Mouse (Mus musculus) embryonic stem cell, embryonic (primary cell): ENCODE results near the gene Gzmm.

Source experiments
- CTCF ChIA-PET, 4 experiments: fragments of 300-600 bp in 2 of 4; fragments of 350-600 bp in 2 of 4; sonication (Branson Sonifier 250); formaldehyde crosslinking; loops; one replicate each; lab custom pipeline; 2022; ENCODE audit warnings: inconsistent platforms in 2 of 4; lab: Charles Lee
- POLR2A ChIA-PET, 4 experiments: fragments of 300-600 bp in 2 of 4; fragments of 350-600 bp in 2 of 4; sonication (Branson Sonifier 250); formaldehyde crosslinking; loops; one replicate each; lab custom pipeline; 2022; ENCODE audit warnings: antibody characterized with exemption in 4 of 4, inconsistent platforms in 1 of 4; lab: Charles Lee

Gene Gzmm

DNA sequence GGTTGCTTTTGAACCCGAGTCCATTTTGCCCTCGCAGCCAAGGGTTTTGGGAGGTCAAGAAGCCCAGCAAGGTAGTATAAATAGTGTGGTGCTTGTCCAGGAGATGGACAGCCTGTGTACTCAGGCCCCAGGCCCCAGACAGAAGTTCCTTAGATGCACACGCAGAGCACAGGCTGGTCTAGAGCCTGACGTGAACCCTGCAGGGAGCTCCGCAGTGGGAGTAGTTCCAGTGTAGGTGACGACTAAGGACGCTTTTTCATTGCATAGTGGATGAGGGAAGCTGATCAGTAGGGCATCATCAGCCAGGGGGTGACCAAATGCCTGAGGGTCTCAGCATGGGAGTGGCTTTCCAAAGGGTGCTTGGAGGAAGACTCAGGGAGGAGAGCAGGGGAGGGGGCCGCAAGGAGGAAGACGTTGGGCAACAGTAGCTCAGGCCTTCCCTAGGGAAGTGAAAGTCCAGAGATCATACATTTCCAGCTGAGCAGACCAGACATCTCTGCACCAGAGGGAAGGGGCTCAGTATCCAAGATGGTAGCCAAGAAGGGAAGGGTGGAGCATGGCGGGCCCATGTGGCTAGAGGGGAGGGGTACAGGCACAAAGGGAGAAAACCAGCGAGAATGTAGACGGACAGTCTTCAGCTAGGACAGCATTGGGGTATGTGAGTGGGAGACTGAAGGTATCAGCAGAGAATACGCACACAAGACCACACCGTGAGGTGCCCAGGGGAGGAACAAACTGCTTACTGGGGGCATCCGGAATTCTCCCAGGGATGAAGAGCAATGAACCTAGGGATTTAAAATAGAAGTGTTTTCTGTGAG lies 18.5 kb upstream of the Gzmm start:
- ChIA-PET POLR2A (interaction anchor here (0.5 to 18.2 kb wide), 42 partner anchors 8 to 699 kb away, joined by 3 to 367 read pairs (median 4); partner anchors contain the start of genes Cdc34 (in 3 of the 4), Bsg (in 2 of the 4), C2cd4c (in 2 of the 4) and Gzmm (in 2 of the 4)), CTCF (interaction anchor here in 3 of 4 experiments (0.6 to 3.1 kb wide), 10 partner anchors 9 to 1291 kb away, joined by 3 to 14 read pairs (median 4); partner anchors contain the start of genes Cdc34 (in 1 of the 3) and Wdr18 (in 1 of the 3))

- ChIA-PET POLR2A (interaction anchor here (0.5 to 18.2 kb wide), 51 partner anchors 9 to 1932 kb away, joined by 3 to 367 read pairs (median 4); partner anchors contain the start of genes Bsg (in 3 of the 4), Cdc34 (in 3 of the 4), C2cd4c (in 2 of the 4) and Gzmm (in 2 of the 4)), CTCF (interaction anchor here (0.6 to 3.1 kb wide), 24 partner anchors 7 to 1466 kb away, joined by 3 to 23 read pairs (median 5); partner anchors contain the start of genes Madcam1 (in 2 of the 4), Bsg (in 1 of the 4), C2cd4c (in 1 of the 4) and Cdc34 (in 1 of the 4))
These were observed 17.3 kb upstream of the Gzmm start for GRCm38 (mm10) chr10:79671396-79672087.

DNA sequence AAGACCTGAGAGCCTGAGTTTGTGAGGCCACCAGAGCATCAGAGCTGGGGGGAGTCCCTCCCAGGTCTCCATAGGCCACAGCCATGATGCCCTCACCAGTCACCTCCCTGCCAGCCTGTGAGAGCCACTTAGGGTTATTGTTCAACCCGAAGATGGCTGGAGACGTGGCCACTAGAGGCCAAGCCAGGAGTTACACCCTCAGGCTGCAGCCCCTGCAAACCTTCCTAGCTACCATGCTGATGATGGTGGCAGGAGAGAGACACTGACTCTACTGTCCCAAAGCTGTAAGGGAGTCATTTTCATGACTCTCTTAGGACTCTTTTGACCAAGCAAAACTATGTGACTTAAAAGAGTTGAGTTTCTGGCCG lies 16.7 kb upstream of the Gzmm start:
- ChIA-PET CTCF (interaction anchor here in 3 of 4 experiments (0.6 to 2.6 kb wide), 21 partner anchors 7 to 163 kb away, joined by 3 to 23 read pairs (median 5); partner anchors contain the start of genes Madcam1 (in 2 of the 3), Bsg (in 1 of the 3), C2cd4c (in 1 of the 3) and Cdc34 (in 1 of the 3)), POLR2A (interaction anchor here in 3 of 4 experiments (0.6 to 18.2 kb wide), 40 partner anchors 8 to 482 kb away, joined by 3 to 367 read pairs (median 4); partner anchors contain the start of genes Bsg (in 3 of the 3), Cdc34 (in 3 of the 3), Gzmm (in 2 of the 3) and C2cd4c (in 1 of the 3))

DNA sequence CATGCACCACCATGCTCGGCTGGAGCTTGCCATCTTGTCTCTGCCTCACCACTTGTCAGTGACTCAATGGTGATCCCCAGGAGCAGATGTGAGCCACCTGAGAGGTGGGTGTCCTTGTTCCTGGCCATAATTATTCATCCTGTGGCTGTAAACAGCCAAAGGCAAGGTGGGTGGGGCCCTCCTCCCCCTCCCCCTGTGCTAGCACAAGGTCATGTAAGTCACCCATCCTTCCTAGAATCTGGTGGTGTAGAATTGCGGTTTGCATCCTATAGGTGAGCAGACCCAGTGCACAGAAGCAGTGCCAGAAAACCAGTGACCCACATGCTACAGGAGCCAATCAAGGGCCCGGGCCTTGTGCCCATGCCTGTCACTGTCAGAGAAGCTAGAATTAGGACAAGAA lies 15.8 kb upstream of the Gzmm start:
- POLR2A ChIA-PET: interaction anchor here (0.5 to 18.2 kb wide), 31 partner anchors 8 to 1593 kb away, joined by 3 to 367 read pairs (median 4); partner anchors contain the start of genes Bsg (in 3 of the 4), Cdc34 (in 3 of the 4), C2cd4c (in 2 of the 4) and Gzmm (in 2 of the 4)
- CTCF ChIA-PET: interaction anchor here in 3 of 4 experiments (0.6 to 2.6 kb wide), 22 partner anchors 8 to 572 kb away, joined by 3 to 23 read pairs (median 5); partner anchors contain the start of genes Madcam1 (in 3 of the 3), Bsg (in 1 of the 3), C2cd4c (in 1 of the 3) and Cdc34 (in 1 of the 3)

DNA sequence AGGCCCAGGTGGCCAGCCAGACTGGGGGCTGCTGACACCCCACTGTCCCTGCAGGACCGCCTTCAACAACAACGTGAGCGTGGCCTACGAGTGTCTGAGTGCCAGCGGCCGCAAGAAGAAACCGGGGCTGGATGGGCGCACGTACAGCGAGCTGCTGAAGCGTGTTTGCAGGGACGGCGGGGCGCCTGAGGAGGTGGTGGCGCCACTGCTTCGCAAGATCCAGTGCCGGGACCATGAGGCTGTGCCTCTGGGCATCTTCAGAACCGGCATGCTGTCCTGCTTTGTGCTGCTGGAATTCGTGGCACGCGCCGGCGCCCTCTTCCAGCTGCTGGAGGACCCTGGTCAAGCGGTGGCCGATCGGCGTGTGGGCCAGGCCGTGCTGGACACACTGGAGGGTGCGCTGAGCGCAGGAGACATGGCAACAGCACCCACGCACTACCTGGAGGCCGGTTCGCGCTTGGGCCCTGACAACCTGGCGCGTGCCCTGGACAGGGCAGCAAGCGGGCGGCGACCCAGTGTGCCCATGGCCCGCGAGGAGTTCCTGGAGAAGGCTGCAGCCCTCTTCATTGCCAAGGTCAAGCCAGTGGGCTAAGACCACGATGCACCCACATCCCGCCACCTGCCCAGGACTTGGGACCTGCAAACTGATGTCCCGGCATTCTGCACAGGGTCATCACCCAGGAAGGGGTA lies 13.3 kb upstream of the Gzmm start:
- ChIA-PET CTCF (interaction anchor here in 2 of 4 experiments (0.6 to 1.7 kb wide), 4 partner anchors 14 to 116 kb away, joined by 3 to 7 read pairs (median 4); no protein-coding TSS in a partner anchor), POLR2A (interaction anchor here (0.6 to 18.2 kb wide), 16 partner anchors 8 to 1407 kb away, joined by 3 to 367 read pairs (median 5); partner anchors contain the start of genes Madcam1 (in 2 of the 4), Bsg (in 1 of the 4), C2cd4c (in 1 of the 4) and Cdc34 (in 1 of the 4))

DNA sequence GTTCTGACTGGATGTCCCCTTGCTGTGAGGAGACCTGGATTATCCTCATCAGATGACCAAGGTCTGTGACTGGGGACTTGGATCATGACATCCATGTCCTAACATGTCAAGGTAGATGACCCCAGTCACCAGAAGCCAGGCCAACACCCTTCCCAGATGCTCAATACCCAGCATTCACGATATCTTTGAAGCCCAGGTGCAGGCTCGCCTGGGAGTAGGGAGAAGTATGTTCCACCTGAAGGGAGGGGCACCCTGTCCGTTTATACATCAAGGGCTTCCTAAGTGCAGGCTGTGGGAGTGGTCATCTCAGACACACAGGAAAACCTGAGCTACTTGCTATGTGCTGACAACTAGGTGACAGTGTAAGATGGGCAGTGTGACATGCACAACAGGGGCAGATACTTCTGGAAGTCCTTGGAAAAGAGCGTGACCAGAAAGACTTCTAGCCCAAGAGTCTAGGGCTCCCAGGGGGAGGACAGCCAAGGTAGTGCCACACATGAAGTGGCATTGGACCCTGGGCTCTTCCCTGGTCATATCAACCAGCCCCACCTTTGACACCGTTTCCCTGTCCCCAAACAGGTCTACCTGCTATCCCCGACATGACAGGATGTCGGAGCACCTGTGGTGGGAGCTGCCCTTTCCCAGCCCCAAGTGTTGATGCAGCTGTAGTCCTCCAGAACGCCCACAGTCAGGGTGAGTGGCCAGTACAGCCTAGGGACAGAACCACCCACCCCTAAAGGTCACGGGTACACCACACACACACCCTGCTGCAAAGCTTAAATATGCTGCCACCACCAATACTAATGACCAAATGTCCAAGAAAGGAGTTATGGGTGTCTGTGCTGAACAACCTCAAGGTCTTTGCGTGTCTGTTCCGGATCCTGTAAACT lies 8.0 kb upstream of the Gzmm start:
- CTCF ChIA-PET: interaction anchor here in 3 of 4 experiments (0.6 to 4.6 kb wide), 13 partner anchors 8 to 99 kb away, joined by 3 to 57 read pairs (median 5); partner anchors contain the start of genes Bsg (in 1 of the 3), Madcam1 (in 1 of the 3) and Tpgs1 (in 1 of the 3)

DNA sequence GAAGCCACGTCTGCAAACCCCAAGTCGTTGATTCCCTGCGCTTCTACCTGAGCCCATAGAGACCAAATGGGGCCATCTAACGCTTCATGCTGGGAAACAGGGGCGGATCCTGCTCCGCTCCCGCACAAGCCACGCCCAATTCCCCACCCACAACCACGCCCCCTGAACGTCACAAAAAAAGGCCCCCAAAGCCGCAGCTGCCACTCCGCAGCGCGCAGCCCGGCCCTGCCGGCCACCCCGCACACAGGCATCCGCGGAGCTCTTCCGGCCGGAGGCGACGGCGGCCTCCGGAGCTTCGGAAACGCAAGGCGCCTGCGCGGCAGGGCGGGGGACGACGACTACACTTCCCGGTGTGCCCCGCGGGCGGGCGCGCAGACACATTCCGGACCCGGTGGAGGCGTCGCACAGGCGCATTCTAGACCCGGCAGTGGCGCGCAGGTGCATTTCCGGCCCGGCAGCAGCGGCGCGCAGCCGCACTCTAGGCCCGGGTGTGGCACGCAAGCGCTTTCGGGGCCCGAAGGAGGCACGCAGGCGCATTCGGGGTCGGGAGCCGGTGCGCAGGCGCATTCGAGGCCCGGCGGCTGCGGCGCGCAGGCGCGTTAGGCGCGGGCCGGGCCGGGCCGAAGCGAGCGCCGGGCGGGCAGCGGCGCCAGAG lies 7.1 kb upstream of the Gzmm start, which contains the start of gene Cdc34:
Cdc34 (plus strand) TSS at position 605 of the 655 bp plus-strand sequence.
- ChIA-PET CTCF (interaction anchor here in 3 of 4 experiments (0.6 to 4.6 kb wide), 17 partner anchors 9 to 1019 kb away, joined by 3 to 57 read pairs (median 5); partner anchors contain the start of genes Madcam1 (in 2 of the 3), Bsg (in 1 of the 3) and Tpgs1 (in 1 of the 3)), POLR2A (interaction anchor here (0.5 to 19.9 kb wide), 56 partner anchors 8 to 1257 kb away, joined by 3 to 367 read pairs (median 4); partner anchors contain the start of genes Bsg (in 3 of the 4), C2cd4c (in 3 of the 4), Tpgs1 (in 3 of the 4) and Madcam1 (in 2 of the 4))

More for the DNA sequence above, 8.0 kb upstream of the Gzmm start:
- POLR2A ChIA-PET: interaction anchor here (0.6 to 19.9 kb wide), 49 partner anchors 9 to 1256 kb away, joined by 3 to 367 read pairs (median 5); partner anchors contain the start of genes Bsg (in 3 of the 4), C2cd4c (in 3 of the 4), Tpgs1 (in 3 of the 4) and Madcam1 (in 2 of the 4)

DNA sequence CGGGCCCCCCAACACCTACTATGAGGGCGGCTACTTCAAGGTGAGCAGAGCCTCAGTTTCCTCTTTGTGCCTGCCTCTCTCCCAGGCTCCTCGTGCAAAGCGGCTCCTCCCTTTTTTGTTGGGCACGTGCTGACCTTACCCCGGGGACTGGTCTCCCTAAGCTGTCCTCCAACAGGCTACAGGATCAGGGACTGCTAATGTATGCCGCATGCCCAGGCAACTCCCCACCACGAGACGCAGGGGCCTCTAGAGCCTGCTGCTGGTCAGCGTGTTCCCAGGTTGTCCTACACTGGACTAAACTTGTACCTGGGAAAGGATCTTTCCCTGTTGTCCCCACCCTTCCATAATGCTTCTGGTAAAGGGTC lies 6.3 kb upstream of the Gzmm start:
- CTCF ChIA-PET: interaction anchor here in 3 of 4 experiments (0.5 to 4.6 kb wide), 35 partner anchors 9 to 1199 kb away, joined by 3 to 57 read pairs (median 5); partner anchors contain the start of genes Bsg (in 2 of the 3), Madcam1 (in 2 of the 3) and Tpgs1 (in 1 of the 3)
- POLR2A ChIA-PET: interaction anchor here (0.5 to 19.9 kb wide), 35 partner anchors 8 to 1258 kb away, joined by 3 to 367 read pairs (median 5); partner anchors contain the start of genes Tpgs1 (in 3 of the 4), Bsg (in 2 of the 4), Madcam1 (in 2 of the 4) and Fgf22 (in 1 of the 4)

DNA sequence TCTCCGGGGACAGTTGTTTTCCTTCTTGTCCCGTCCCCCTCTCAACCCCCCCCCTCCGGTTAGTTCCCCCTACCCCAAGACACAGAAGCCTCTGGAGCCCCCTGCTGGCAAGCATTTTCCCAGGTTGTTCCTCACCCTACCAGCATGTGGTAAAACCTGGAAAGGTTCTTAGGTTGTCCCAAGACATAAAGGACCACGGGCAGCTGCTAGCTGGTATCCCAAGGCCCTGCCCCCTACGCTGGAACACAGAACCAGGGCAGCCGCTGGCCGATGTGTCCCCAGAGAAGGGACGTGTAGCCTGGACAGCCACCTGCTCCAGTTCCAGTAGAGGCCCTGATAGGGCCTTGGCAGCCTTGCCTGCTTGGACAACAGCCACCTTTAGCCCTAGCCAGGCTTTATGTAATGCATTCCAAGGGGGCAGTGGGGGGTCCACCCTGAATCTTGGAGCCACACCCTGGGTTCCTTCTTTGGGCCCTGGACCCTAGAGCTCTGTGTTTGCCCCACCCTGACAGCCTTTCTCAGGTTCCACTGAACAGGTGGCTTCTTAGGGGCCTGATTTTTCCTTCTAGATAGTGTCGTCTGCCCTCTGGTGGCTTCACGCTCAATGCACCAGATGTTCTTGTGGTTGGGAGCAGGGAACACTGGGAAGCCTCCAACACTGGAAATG lies 5.8 kb upstream of the Gzmm start:
- ChIA-PET CTCF (interaction anchor here in 3 of 4 experiments (0.5 to 4.6 kb wide), 35 partner anchors 9 to 1198 kb away, joined by 3 to 57 read pairs (median 4); partner anchors contain the start of genes Bsg (in 2 of the 3), Madcam1 (in 2 of the 3) and Tpgs1 (in 1 of the 3)), POLR2A (interaction anchor here (0.5 to 19.9 kb wide), 31 partner anchors 8 to 574 kb away, joined by 3 to 367 read pairs (median 4); partner anchors contain the start of genes Tpgs1 (in 3 of the 4), Bsg (in 2 of the 4), Madcam1 (in 2 of the 4) and Fgf22 (in 1 of the 4))

GRCm38 (mm10) chr10:79683726-79684640 lies 4.8 kb upstream of the Gzmm start:
- POLR2A ChIA-PET: interaction anchor here in 3 of 4 experiments (0.6 to 19.9 kb wide), 25 partner anchors 8 to 175 kb away, joined by 3 to 367 read pairs (median 4); partner anchors contain the start of genes Tpgs1 (in 3 of the 3), Bsg (in 2 of the 3), Madcam1 (in 2 of the 3) and Fgf22 (in 1 of the 3)
- CTCF ChIA-PET: interaction anchor here (0.7 to 4.6 kb wide), 25 partner anchors 8 to 128 kb away, joined by 3 to 57 read pairs (median 5); partner anchors contain the start of genes Bsg (in 2 of the 4), Madcam1 (in 1 of the 4) and Tpgs1 (in 1 of the 4)

DNA sequence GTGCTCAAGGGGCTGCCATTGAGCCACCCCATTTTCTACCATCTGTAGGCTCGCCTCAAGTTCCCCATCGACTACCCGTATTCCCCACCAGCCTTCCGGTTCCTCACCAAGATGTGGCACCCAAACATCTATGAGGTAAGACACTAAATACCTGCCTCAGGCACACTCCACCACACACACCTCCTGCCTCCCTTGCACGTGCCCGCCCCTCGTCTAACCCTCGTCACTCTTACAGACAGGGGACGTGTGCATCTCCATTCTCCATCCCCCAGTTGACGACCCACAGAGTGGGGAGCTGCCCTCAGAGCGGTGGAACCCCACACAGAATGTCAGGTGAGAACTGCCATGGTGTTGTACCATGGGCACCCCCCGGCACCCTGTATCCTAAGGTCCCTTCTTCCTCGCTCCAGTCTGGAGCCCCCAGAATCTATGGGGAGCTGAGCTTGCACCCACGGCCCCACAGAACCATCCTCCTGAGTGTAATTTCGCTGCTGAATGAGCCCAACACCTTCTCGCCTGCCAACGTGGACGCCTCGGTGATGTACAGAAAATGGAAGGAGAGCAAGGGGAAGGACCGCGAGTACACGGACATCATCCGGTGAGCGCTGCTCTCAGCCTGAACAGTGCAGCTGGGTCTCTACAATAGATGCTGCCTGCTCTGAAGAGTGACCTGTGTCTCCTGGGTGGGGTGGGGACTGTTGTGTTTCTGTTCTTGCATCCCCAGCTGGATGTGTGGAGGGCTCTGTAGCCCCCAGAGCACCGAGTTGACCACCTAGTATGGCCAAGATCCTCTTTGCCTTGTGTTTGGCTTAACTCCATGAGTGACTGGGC lies 3.8 kb upstream of the Gzmm start:
- POLR2A ChIA-PET: interaction anchor here in 3 of 4 experiments (0.6 to 19.9 kb wide), 19 partner anchors 7 to 83 kb away, joined by 3 to 367 read pairs (median 9); partner anchors contain the start of genes Tpgs1 (in 3 of the 3), Bsg (in 2 of the 3), Madcam1 (in 2 of the 3) and Polrmt (in 2 of the 3)
- CTCF ChIA-PET: interaction anchor here in 3 of 4 experiments (0.6 to 4.6 kb wide), 6 partner anchors 12 to 95 kb away, joined by 3 to 57 read pairs (median 4); partner anchors contain the start of gene Madcam1 (in 1 of the 3)
